Mouse (Mus musculus) liver, embryonic 11.5 days (tissue): ENCODE data around the gene Dnajc17. TPM values are rescaled to one million over a fixed set of nuclear protein-coding genes. Genes with fewer than 3 reads are reported as not detected.

ENCODE experiments used
- ATAC-seq: fragments of 200-750 bp; cut with Nextera tagmentation; replicated peaks from 2 replicates; pipeline ENCODE4 v1.8.0; 2017; ENCODE audit warnings: moderate number of reproducible peaks, mild to moderate bottlenecking, moderate TSS enrichment, moderate library complexity; ENCODE audit not compliant: low FRiP score
- DNase-seq: peaks from one replicate; pipeline ENCODE4 v3.0.0-alpha.2; 2017; ENCODE audit warnings: low spot score
- H3K27ac ChIP-seq: fragments of 300-500 bp; sonication (generic); 2 replicates; pipeline ENCODE4 v1.5.1; 2014; ENCODE audit warnings: mild to moderate bottlenecking, low read depth, low read length, control low read depth
- H3K27me3 ChIP-seq: fragments of 300-500 bp; sonication (generic); replicated peaks from 2 replicates; pipeline ENCODE4 v1.6.1; 2014; ENCODE audit warnings: low read length, mixed read lengths; ENCODE audit not compliant: control insufficient read depth, insufficient read depth
- H3K36me3 ChIP-seq: fragments of 300-500 bp; sonication (generic); 2 replicates; pipeline ENCODE4 v1.6.1; 2014; ENCODE audit warnings: mild to moderate bottlenecking, low read length, moderate library complexity, mixed read lengths; ENCODE audit not compliant: control insufficient read depth, insufficient read depth
- H3K4me1 ChIP-seq: fragments of 300-500 bp; sonication (generic); replicated peaks from 2 replicates; pipeline ENCODE4 v1.6.1; 2014; ENCODE audit warnings: low read length, mixed read lengths; ENCODE audit not compliant: control insufficient read depth, insufficient read depth
- H3K4me2 ChIP-seq: fragments of 300-500 bp; sonication (generic); 2 replicates; pipeline ENCODE4 v1.6.1; 2014; ENCODE audit warnings: mild to moderate bottlenecking, control low read depth, moderate library complexity
- H3K4me3 ChIP-seq: fragments of 300-500 bp; sonication (generic); 2 replicates; pipeline ENCODE4 v1.5.1; 2014; ENCODE audit warnings: low read depth, low read length, control low read depth
- H3K9ac ChIP-seq: fragments of 300-500 bp; sonication (generic); 2 replicates; pipeline ENCODE4 v1.6.1; 2014; ENCODE audit warnings: low read depth, low read length, control low read depth
- H3K9me3 ChIP-seq: fragments of 300-500 bp; sonication (generic); 2 replicates; pipeline ENCODE4 v1.6.1; 2016; ENCODE audit warnings: low read length, inconsistent platforms, mixed read lengths; ENCODE audit not compliant: control insufficient read depth
- WGBS: fragments of 180-500 bp; shearing (Covaris S2); extraction: QIAGEN DNeasy Blood & Tissue Kit; methylation state at CpG from one replicate; pipeline ENCODE4 v1.1.7; 2014; 5-methylcytosine and 5-hydroxymethylcytosine counted together
- polyA plus RNA-seq: library from polyadenylated mRNA; unstranded; fragments of >200 nt; fragmentation: Nextera tagmentation; extraction: Ambion mirVana; gene quantifications from 2 replicates; pipeline ENCODE4 v1.2.1, GENCODE M21; 2014

Dnajc17 gene
- polyA plus RNA-seq, 1 experiment from 2014 or later = 16.9 TPM

GRCm38 (mm10) chr2:119240819-119241186, 32.2 kb upstream of the Dnajc17 start:
- no peak overlapping the region for H3K9ac ChIP-seq
- no peak overlapping the region for H3K4me3 ChIP-seq
- no peak for ATAC-seq
- H3K9me3 ChIP-seq = no peaks in the 10 kb centered on the region
- H3K27ac ChIP-seq = no peak overlapping the region
- no peaks in the 10 kb centered on the region for H3K36me3 ChIP-seq
- no peak overlapping the region for H3K4me2 ChIP-seq
- peaks cover 43% of the 10 kb centered on the region for H3K27me3 ChIP-seq
- 80% methylated on average over 4 of the region's 4 CpGs for WGBS
- no peak for DNase-seq
- H3K4me1 ChIP-seq = peaks cover 10% of the 10 kb centered on the region

DNA sequence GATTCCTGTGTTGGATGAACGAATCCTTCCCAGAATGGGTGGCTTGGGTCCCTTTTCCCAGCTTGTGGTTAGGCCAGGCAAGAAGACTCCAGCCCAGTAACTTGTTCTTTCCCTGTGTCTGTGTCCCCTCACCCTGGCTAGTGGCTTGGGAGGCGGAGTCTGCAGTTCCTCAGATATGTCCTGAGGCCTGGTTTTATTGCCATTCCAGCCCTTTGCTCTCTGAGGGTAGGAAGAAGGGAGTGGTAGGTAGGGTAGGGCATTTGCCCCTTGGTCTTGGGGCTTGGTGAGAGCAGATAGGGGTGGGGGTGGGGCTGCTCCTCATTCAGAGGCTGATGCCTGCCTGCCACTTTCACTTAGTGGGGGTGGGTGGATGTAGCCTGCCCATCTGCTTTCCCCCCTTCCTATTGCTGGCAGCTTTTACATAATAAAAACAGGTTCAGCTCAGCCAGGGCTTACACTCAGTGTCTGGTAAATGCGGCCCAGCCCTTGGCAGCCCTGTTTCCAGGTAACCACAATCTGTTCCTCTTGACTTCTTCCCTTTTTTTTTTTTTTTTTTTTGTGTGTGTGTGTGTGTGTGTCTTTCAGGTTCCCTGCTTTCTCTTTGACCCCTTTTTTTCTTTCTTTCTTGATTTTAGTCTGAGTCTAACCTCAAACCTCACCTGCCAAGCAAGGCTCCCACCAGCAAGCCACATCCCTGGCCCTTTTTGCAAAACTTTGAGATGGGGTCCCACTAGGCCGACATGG, 31.7 kb upstream of the Dnajc17 start:
- Histone ChIP-seq H3K27ac (no peak overlapping the region), H3K4me2 (no peak overlapping the region), H3K27me3 (peaks cover 48% of the 10 kb centered on the region), H3K9me3 (no peaks in the 10 kb centered on the region), H3K36me3 (no peaks in the 10 kb centered on the region), H3K9ac (no peak overlapping the region), H3K4me1 (peaks cover 10% of the 10 kb centered on the region), H3K4me3 (no peak overlapping the region)
- ATAC-seq (no peak), DNase-seq (no peak)
- 57% methylated on average over 4 of the region's 4 CpGs for whole genome bisulfite sequencing

DNA sequence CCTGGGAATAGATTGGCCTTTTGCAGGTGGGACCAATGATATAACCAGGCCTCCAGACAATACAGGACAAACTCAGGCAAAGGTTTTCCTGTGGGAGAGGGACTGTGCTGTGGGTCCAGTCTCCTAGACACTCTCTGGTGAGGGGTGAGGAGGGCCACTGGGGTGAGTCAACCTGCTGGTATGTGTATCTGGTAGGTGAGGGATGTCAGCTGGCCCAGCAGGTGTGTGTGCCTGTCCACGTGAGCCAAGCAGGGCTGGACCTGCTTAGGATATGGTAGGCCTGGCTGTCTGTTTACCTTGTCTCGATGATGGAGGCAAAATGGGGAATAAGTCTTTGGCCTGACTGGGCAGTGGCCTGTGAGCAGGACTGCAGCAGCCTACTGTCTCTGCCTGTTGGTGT, 30.1 kb upstream of the Dnajc17 start:
- no peak for ATAC-seq
- DNase-seq = no peak
- Histone ChIP-seq H3K27me3 (peaks cover 51% of the 10 kb centered on the region), H3K9me3 (no peaks in the 10 kb centered on the region), H3K27ac (no peak overlapping the region), H3K4me1 (peaks cover 10% of the 10 kb centered on the region), H3K4me2 (no peak overlapping the region), H3K9ac (no peak overlapping the region), H3K36me3 (no peaks in the 10 kb centered on the region), H3K4me3 (no peak overlapping the region)
- 74% methylated on average over 2 of the region's 2 CpGs for WGBS

GRCm38 (mm10) chr2:119237871-119238220, 29.3 kb upstream of the Dnajc17 start:
- H3K4me1 ChIP-seq = peaks cover 10% of the 10 kb centered on the region
- no peak overlapping the region for H3K9ac ChIP-seq
- ATAC-seq (no peak), DNase-seq (peak; percentile 45)
- H3K27ac ChIP-seq = no peak overlapping the region
- H3K36me3 ChIP-seq = no peaks in the 10 kb centered on the region
- H3K4me3 ChIP-seq = peak overlapping the region; percentile 54
- WGBS = 5% methylated on average over 31 of the region's 31 CpGs
- peaks cover 51% of the 10 kb centered on the region for H3K27me3 ChIP-seq
- H3K9me3 ChIP-seq = no peaks in the 10 kb centered on the region
- H3K4me2 ChIP-seq = peak overlapping the region; percentile 83

GRCm38 (mm10) chr2:119237210-119237870, 28.7 kb upstream of the Dnajc17 start, which contains the start of gene Spint1:
Gene Spint1, plus strand, starts transcription at chr2:119237362.
- ATAC-seq = no peak

GRCm38 (mm10) chr2:119236682-119237209, 28.2 kb upstream of the Dnajc17 start:
- Histone ChIP-seq H3K9ac (no peak overlapping the region), H3K4me1 (peaks cover 10% of the 10 kb centered on the region), H3K27me3 (peaks cover 51% of the 10 kb centered on the region), H3K36me3 (no peaks in the 10 kb centered on the region), H3K9me3 (no peaks in the 10 kb centered on the region), H3K4me3 (peak overlapping the region; percentile 54), H3K4me2 (peak overlapping the region; percentile 83), H3K27ac (no peak overlapping the region)
- ATAC-seq (no peak), DNase-seq (no peak)
- WGBS = 13% methylated on average over 25 of the region's 25 CpGs

More at GRCm38 (mm10) chr2:119237210-119237870, 28.7 kb upstream of the Dnajc17 start, which contains the start of gene Spint1:
- Histone ChIP-seq H3K36me3 (no peaks in the 10 kb centered on the region), H3K4me3 (peak within 1 kb of the TSS; percentile 54), H3K27me3 (peaks cover 51% of the 10 kb centered on the region), H3K9me3 (no peaks in the 10 kb centered on the region), H3K4me2 (peak within 1 kb of the TSS; percentile 83), H3K9ac (peak within 1 kb of the TSS; percentile 23; the same call in 1 of the 2 replicates), H3K4me1 (peaks cover 10% of the 10 kb centered on the region), H3K27ac (no peak within 1 kb of the TSS)
- peak; percentile 43 for DNase-seq
- under 1% methylated on average over 72 of the region's 73 CpGs for WGBS

DNA sequence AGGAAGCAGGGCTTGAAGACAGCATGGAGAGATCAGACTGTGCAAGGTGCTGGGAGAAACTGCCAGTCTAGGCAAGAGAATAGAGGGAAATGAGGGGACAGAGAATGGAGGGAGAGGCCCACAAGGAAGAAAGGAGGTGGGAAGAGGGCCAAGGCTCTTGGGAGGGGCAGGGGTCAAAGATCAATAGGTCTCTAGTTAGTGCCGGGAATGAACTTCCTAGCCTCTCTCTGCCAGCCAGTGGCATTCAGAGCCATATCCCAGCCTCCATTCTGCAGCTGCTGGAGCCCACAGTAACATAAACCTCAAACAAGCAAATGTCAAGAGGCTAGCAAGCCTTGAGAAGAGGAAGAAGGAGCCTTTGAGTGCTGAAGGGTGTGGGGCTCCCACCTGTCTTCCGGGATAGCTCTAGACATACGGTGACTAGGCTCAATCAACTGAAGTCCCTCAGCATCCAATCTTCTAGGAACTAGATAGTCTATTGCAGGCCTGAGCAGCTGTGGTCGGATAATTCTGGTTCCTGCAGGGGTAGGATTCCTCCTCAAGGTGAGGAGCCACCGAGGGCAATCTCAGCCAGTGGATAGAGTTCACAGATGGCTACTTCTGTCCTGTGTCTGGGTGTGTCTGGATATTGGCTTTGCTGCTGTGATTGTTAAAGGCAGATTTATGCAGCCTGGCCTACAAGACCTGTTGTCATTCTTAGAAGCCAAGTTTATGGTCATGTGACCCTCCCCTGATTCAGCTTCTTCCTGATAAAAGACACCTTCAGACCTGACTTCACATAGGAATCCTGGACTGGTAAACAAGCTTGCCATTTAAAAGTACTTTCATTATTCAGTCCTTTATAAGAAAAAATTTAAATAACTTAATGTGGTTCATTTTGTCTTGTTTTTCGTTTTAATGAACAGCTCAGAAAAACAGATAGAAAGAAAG, 21.4 kb upstream of the Dnajc17 start, which contains the start of gene Ppp1r14d:
Gene Ppp1r14d, minus strand, starts transcription at position 132 of the 930 bp plus-strand sequence.
- H3K36me3 ChIP-seq = no peaks in the 10 kb centered on the region
- no peak for ATAC-seq
- WGBS = 66% methylated on average over 6 of the region's 6 CpGs
- H3K27me3 ChIP-seq = peaks cover 2% of the 10 kb centered on the region; the same call in 1 of the 2 replicates
- H3K4me2 ChIP-seq = no peak within 1 kb of the TSS
- no peak within 1 kb of the TSS for H3K9ac ChIP-seq
- H3K9me3 ChIP-seq = no peaks in the 10 kb centered on the region
- DNase-seq = no peak
- H3K4me3 ChIP-seq = no peak within 1 kb of the TSS
- H3K27ac ChIP-seq = no peak within 1 kb of the TSS
- no peaks in the 10 kb centered on the region for H3K4me1 ChIP-seq

DNA sequence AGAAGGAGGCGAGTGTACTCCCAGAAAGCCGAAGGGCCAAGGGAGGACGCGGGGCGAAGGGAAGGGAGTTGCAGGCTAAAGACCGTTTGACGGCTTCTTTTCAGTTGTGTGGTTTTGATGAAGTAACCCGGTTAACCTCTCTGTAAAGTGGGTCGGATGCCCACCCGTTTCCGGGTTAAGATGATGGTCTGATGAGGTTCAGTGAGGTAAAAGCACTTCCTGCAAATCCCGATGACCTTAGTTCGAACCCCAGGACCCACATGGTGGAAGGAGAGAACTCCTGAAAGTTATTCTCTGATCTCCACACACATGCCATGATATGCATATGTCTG, 547 bp upstream of the Dnajc17 start:
- Histone ChIP-seq H3K4me3 (peak overlapping the region; percentile 76), H3K9me3 (no peaks in the 10 kb centered on the region), H3K9ac (peak overlapping the region; percentile 78), H3K36me3 (peaks cover 10% of the 10 kb centered on the region), H3K4me1 (peaks cover 5% of the 10 kb centered on the region; the same call in 1 of the 2 replicates), H3K27ac (peak overlapping the region; percentile 22; the same call in 1 of the 2 replicates), H3K27me3 (no peaks in the 10 kb centered on the region), H3K4me2 (peak overlapping the region; percentile 68)
- under 1% methylated on average over 13 of the region's 13 CpGs for WGBS
- DNase-seq (no peak), ATAC-seq (no peak)
